Mouse (Mus musculus) kidney, postnatal 0 days (tissue): ENCODE results near the gene 9930022D16Rik. TPM values are rescaled to one million over a fixed set of nuclear protein-coding genes. Genes with fewer than 3 reads are reported as not detected.

Experiments
- ATAC-seq: fragments of 200-750 bp; cut with Nextera tagmentation; replicated peaks from 2 replicates; pipeline ENCODE4 v1.8.0; 2017; ENCODE audit warnings: low read depth, moderate number of reproducible peaks, moderate TSS enrichment, moderate library complexity; ENCODE audit not compliant: low FRiP score
- DNase-seq: peaks from one replicate; pipeline ENCODE4 v3.0.0-alpha.2; 2016; ENCODE audit warnings: low spot score
- H3K27ac ChIP-seq: fragments of 300-500 bp; sonication (generic); 2 replicates; pipeline ENCODE4 v1.5.1; 2014; ENCODE audit warnings: mild to moderate bottlenecking
- H3K27me3 ChIP-seq: fragments of 300-500 bp; sonication (generic); 2 replicates; pipeline ENCODE4 v1.6.1; 2014; ENCODE audit warnings: low read length, mixed read lengths; ENCODE audit not compliant: insufficient read depth
- H3K36me3 ChIP-seq: fragments of 300-500 bp; sonication (generic); 2 replicates; pipeline ENCODE4 v1.6.1; 2014; ENCODE audit warnings: low read length, mixed read lengths; ENCODE audit not compliant: insufficient read depth
- H3K4me1 ChIP-seq: fragments of 300-500 bp; sonication (generic); replicated peaks from 2 replicates; pipeline ENCODE4 v1.6.1; 2014; ENCODE audit warnings: antibody characterized with exemption, low read length, mixed read lengths; ENCODE audit not compliant: insufficient read depth
- H3K4me2 ChIP-seq: fragments of 300-500 bp; sonication (generic); 2 replicates; pipeline ENCODE4 v1.6.1; 2014; ENCODE audit warnings: mild to moderate bottlenecking, low read length, moderate library complexity, mixed read lengths
- H3K4me3 ChIP-seq: fragments of 300-500 bp; sonication (generic); replicated peaks from 2 replicates; pipeline ENCODE4 v1.5.1; 2014; ENCODE audit warnings: low read depth, low read length
- H3K9ac ChIP-seq: fragments of 300-500 bp; sonication (generic); 2 replicates; pipeline ENCODE4 v1.6.1; 2014; ENCODE audit warnings: low read depth, low read length
- H3K9me3 ChIP-seq: fragments of 300-500 bp; sonication (generic); replicated peaks from 2 replicates; pipeline ENCODE4 v1.6.1; 2016; ENCODE audit warnings: low read length, inconsistent platforms, mixed read lengths
- CTCF ChIP-seq: IDR thresholded peaks from 2 replicates; pipeline ENCODE4 v1.5.1; 2016; ENCODE audit warnings: antibody characterized with exemption, low read depth, mild to moderate bottlenecking, moderate library complexity
- WGBS: fragments of 180-500 bp; shearing (Covaris S2); extraction: QIAGEN DNeasy Blood & Tissue Kit; methylation state at CpG from one replicate; pipeline ENCODE4 v1.1.7; 2014; 5-methylcytosine and 5-hydroxymethylcytosine counted together
- polyA plus RNA-seq: library from polyadenylated mRNA; unstranded; fragments of >200 nt; fragmentation: Nextera tagmentation; extraction: Ambion mirVana; gene quantifications from 2 replicates; pipeline ENCODE4 v1.2.1, GENCODE M21; 2015

Gene 9930022D16Rik
- polyA plus RNA-seq, 1 experiment from 2014 or later, result 0.04 TPM

GRCm38 (mm10) chr11:109420567-109420962 lies 6.8 kb downstream of the 9930022D16Rik start:
- Histone ChIP-seq H3K9me3 (no peaks in the 10 kb centered on the region), H3K9ac (no peak overlapping the region), H3K36me3 (no peaks in the 10 kb centered on the region), H3K4me1 (no peaks in the 10 kb centered on the region), H3K4me2 (no peak overlapping the region), H3K27ac (no peak overlapping the region), H3K27me3 (no peaks in the 10 kb centered on the region), H3K4me3 (no peak overlapping the region)
- WGBS, result 63% methylated on average over 14 of the region's 14 CpGs
- ATAC-seq (no peak), DNase-seq (no peak)
- no peak for TF ChIP-seq CTCF

- H3K27me3 ChIP-seq, result no peaks in the 10 kb centered on the region
- DNase-seq (no peak), ATAC-seq (no peak)
- no peak overlapping the region for H3K9ac ChIP-seq
- H3K4me2 ChIP-seq, result no peak overlapping the region
- no peak overlapping the region for H3K4me3 ChIP-seq
- H3K36me3 ChIP-seq, result no peaks in the 10 kb centered on the region
- no peaks in the 10 kb centered on the region for H3K9me3 ChIP-seq
- H3K4me1 ChIP-seq, result no peaks in the 10 kb centered on the region
- TF ChIP-seq CTCF, result no peak
- WGBS, result 76% methylated on average over 5 of the region's 5 CpGs
- no peak overlapping the region for H3K27ac ChIP-seq
Measured at GRCm38 (mm10) chr11:109421205-109421604, 7.5 kb downstream of the 9930022D16Rik start.

GRCm38 (mm10) chr11:109422263-109422662 lies 8.5 kb downstream of the 9930022D16Rik start:
- 0 out of 2 replicates have a peak, but pooled peaks have one; percentile 30 for TF ChIP-seq CTCF
- no peak for DNase-seq
- no peaks in the 10 kb centered on the region for H3K27me3 ChIP-seq
- no peaks in the 10 kb centered on the region for H3K9me3 ChIP-seq
- H3K9ac ChIP-seq, result no peak overlapping the region
- H3K27ac ChIP-seq, result no peak overlapping the region
- no peaks in the 10 kb centered on the region for H3K36me3 ChIP-seq
- 0 out of 2 replicates have a peak, but pooled peaks cover 4% of the 10 kb centered on the region for H3K4me1 ChIP-seq
- no peak overlapping the region for H3K4me2 ChIP-seq
- no peak overlapping the region for H3K4me3 ChIP-seq
- WGBS, result 95% methylated on average over 4 of the region's 4 CpGs
- ATAC-seq, result no peak

GRCm38 (mm10) chr11:109423294-109423693 lies 9.6 kb downstream of the 9930022D16Rik start:
- H3K36me3 ChIP-seq, result no peaks in the 10 kb centered on the region
- no peak for ATAC-seq
- 52% methylated on average over 1 of the region's 1 CpGs for WGBS
- H3K4me1 ChIP-seq, result 0 out of 2 replicates have a peak, but pooled peaks cover 4% of the 10 kb centered on the region
- no peak overlapping the region for H3K4me2 ChIP-seq
- no peak for DNase-seq
- TF ChIP-seq CTCF, result no peak
- H3K9me3 ChIP-seq, result no peaks in the 10 kb centered on the region
- H3K4me3 ChIP-seq, result no peak overlapping the region
- no peaks in the 10 kb centered on the region for H3K27me3 ChIP-seq
- no peak overlapping the region for H3K27ac ChIP-seq
- no peak overlapping the region for H3K9ac ChIP-seq

- DNase-seq, result peak; percentile 99
- Histone ChIP-seq H3K4me2 (peak within 1 kb of the TSS; percentile 48), H3K27ac (peak within 1 kb of the TSS; percentile 69), H3K27me3 (no peaks in the 10 kb centered on the region), H3K4me1 (0 out of 2 replicates have a peak, but pooled peaks cover 4% of the 10 kb centered on the region), H3K9ac (peak within 1 kb of the TSS; percentile 60), H3K4me3 (peak within 1 kb of the TSS; percentile 43), H3K9me3 (no peaks in the 10 kb centered on the region), H3K36me3 (peaks cover 14% of the 10 kb centered on the region; the same call in 1 of the 2 replicates)
- under 1% methylated on average over 65 of the region's 65 CpGs for WGBS
- ATAC-seq, result peak; percentile 96
- peak; percentile 90 for TF ChIP-seq CTCF
Measured at GRCm38 (mm10) chr11:109425392-109426271, 11.9 kb downstream of the 9930022D16Rik start, which contains the start of gene Amz2. Amz2 (plus strand) TSS chr11:109425946.

GRCm38 (mm10) chr11:109426272-109426586 lies 12.5 kb downstream of the 9930022D16Rik start:
- DNase-seq (no peak), ATAC-seq (no peak; the same call in 1 of the 2 replicates)
- H3K9ac ChIP-seq, result peak overlapping the region; percentile 60
- 0 out of 2 replicates have a peak, but pooled peaks cover 4% of the 10 kb centered on the region for H3K4me1 ChIP-seq
- H3K4me2 ChIP-seq, result peak overlapping the region; percentile 48
- H3K36me3 ChIP-seq, result peaks cover 14% of the 10 kb centered on the region
- WGBS, result under 1% methylated on average over 11 of the region's 11 CpGs
- TF ChIP-seq CTCF, result no peak
- H3K27me3 ChIP-seq, result no peaks in the 10 kb centered on the region
- peak overlapping the region; percentile 69 for H3K27ac ChIP-seq
- H3K4me3 ChIP-seq, result peak overlapping the region; percentile 43
- H3K9me3 ChIP-seq, result no peaks in the 10 kb centered on the region
